Mouse (Mus musculus): Measurements from ENCODE around the gene Vwa8.

- no peak for TF ChIP-seq ZC3H11A (IDR thresholded peaks at IDR 0.05; ENCODE audit: borderline replicate concordance, low read depth, low read length)
- TF ChIP-seq MAFK (IDR thresholded peaks at IDR 0.05; ENCODE audit: insufficient read depth, low read depth, low read length), result no peak
- no peak for TF ChIP-seq HCFC1 (IDR thresholded peaks at IDR 0.05; ENCODE audit: borderline replicate concordance, insufficient read depth, low read length)
- no peak for TF ChIP-seq ZNF384 (IDR thresholded peaks at IDR 0.05; ENCODE audit: low read depth, low read length)
Observed at GRCm38 (mm10) chr14:78933399-78933798, 84.5 kb downstream of the Vwa8 start.

Data from ES-E14 (cell line).